Mouse (Mus musculus): ENCODE measurements around the gene Gpr146. TPM values are rescaled to one million over a fixed set of nuclear protein-coding genes. Genes with fewer than 3 reads are reported as not detected.

Gpr146 gene
- total RNA-seq, 1 experiment from 2014 or later = 5.4 TPM

DNA sequence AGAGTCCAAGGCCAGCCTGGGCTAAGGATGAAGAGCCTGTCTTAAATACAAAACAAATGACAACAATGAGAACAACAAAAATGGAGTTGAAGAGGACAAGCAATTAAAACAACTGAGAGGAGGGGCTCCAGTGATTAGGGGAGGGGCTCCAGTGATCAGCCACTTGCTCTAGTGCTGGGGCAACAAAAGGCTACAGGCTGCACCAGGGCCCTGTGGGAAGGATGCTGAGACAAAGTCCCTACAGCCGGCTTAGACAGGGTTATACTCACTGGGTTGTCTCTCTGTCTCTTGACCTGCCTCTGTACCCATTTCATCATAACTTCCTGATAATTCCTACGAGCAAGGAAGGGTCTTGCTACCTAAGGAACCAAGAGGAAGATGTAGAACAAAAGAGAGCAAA lies 40.6 kb downstream of the Gpr146 start:
- ATAC-seq (replicated peaks; ENCODE audit: low read depth, poor library complexity, severe bottlenecking) = no peak

DNA sequence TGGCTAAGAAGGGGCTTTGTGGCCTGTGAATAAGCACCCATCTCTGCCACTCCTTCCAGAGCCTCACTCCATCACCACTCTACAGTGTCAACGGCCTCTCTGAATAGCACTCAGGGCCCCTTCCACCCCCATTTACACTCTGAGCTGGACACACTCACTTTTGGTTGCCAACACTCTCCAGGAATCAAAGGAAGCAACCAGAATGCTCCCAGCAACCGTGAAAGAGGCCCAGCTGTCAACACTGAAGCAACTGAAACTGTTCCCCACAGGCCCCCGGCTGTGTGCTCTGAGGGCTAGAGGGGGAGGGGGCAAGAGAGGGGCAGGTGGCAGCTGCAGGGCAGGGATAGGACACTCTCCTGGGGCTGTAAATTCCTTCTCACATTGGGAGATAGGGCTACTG lies 41.1 kb downstream of the Gpr146 start:
- no peak for ATAC-seq (replicated peaks; ENCODE audit: low read depth, poor library complexity, severe bottlenecking)

DNA sequence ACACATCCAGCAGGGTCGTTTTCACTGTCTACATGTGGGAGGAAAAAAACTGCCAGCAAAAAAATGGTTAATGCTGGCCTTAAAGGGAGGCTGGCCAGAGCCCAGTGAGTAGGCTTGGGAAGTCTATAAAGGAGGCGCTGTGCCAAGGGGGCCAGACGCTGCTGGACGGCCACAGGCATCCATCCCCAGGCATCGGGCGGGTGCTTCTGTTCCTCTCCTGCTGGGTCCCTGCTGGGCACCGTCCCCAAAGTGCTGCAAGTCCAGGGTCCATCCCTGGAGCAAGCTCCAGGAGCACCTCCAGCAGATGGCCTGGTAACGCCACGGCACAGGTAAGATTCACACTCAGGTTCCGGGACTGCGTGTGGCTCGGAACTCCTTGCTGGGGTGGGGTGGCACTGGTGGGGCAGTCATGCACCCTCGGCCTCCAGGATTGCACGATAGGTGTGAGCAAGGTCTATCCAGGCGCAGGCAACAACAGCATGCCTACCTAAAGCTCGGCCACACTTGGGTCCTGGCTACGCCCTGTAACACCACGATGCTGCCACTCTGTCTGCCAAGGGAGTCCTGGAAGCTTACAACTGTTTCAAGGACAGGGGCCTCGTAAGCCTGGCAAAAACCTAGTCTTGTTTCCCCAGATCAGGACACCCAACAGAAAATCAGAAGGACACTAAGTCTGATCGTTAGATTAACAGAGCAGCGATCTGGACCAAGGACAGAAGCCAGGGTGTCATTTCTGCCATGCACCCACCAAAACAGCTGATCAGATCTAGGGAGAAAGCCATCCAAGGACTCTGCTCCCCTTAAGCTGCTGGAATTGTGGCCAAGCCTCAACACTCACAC lies 45.7 kb downstream of the Gpr146 start, which contains the start of gene Gper1:
Gper1 (plus strand) TSS at position 126 of the 840 bp plus-strand sequence.
- no peak for ATAC-seq (replicated peaks; ENCODE audit: low read depth, poor library complexity, severe bottlenecking)

DNA sequence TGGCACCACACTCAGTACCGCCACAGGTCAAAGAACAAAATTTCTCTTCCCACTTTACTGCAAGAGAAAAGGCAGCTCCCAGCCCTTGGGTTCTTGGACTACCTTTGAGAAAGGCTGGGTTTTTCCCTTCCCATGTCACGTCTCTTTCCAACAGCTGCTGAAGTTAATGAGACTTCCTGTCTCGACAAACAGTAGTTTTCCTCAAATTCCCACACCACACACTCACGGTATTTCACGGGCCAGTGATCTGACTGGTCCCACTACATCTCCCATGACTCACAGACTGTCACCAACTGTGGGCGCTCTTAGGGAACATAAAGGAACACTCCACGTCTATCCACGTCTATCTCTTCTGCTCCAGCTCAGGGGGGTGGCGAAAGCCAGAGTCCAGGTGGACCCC lies 47.7 kb downstream of the Gpr146 start:
- no peak for ATAC-seq (replicated peaks; ENCODE audit: low read depth, poor library complexity, severe bottlenecking)

DNA sequence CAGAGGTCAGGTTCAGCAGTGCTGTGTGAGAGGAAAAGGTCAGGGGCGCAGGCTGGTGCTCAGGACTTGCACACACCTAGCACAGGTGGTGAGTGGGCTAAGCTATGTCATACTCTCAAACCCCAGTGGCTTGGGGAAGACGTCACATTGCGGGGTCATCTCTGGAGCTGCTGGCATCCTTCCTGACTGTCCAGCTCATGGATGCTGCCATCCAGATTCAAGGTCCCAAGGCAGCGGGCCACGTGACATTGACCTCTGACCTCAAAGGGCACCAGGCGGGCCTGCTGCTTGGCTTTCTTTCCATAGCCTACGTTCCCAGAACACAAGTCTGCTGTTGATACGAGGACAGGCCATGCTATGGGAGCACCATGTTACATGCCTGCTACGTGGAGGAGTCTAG lies 49.5 kb downstream of the Gpr146 start:
- ATAC-seq (replicated peaks; ENCODE audit: low read depth, poor library complexity, severe bottlenecking) = no peak

DNA sequence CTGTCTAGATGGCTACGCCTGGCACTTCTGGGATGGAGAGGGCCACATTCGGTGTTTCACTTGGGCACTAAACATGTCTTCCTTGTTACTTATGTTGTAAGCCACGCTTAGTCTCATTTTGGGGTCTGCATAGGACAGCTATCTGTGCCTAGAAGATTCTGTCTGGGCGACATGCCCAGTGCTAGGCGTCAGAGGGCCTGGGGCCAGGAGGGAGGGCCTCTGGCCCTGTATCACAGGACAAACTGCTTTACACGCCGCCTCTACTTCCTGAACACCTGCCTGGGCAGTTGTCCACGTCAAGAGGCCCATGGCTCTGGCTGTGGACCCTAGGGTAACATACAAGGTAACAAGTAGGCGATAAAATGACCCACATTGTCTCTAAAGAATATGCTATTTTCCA lies 50.5 kb downstream of the Gpr146 start:
- no peak for ATAC-seq (replicated peaks; ENCODE audit: low read depth, poor library complexity, severe bottlenecking)

DNA sequence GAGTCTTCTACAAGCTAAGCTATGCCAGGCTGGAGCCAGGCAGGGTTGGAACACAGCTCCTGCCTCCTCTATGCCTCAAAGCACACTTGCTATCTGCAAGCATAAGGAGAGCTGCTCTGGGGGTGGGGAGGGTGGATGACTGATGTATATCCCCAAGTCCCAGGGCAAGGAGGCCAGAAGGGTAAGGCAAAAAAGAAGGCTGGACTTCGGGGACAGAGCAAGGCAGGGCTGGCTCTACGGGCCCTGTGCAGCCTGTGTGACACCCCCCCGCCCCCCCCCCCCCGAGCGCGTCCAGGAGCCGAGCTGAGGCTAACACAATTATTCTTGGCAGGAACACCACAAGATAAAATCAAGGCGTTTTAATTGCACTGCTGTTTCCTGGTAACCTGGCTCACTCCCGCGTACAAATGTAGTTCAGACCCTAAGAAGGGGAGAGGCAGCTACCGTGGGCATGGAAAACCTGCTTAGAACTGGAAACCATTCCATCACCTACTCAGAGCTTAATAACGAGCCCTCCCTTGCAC lies 52.4 kb downstream of the Gpr146 start:
- no peak for ATAC-seq (replicated peaks; ENCODE audit: low read depth, poor library complexity, severe bottlenecking)

DNA sequence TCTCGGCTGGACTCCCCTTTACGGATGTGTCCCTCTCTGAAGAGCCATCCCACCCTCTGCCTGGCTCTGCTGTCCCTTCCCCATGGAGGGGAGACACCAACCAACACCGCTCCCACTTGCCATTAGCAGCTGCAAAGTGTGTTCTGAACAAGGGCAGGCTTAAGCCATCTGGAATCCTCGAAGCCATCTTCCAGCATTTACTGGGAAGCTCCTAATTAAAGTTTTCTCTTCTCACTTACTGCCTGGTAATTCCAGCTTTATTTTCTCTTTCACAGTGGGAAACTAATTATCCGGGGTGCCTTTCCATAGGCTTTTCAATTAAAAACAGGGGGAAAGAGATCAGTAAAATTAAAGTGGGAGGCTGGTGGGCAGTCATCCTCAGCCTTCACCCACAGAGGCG lies 54.8 kb downstream of the Gpr146 start:
- no peak for ATAC-seq (replicated peaks; ENCODE audit: low read depth, poor library complexity, severe bottlenecking)

DNA sequence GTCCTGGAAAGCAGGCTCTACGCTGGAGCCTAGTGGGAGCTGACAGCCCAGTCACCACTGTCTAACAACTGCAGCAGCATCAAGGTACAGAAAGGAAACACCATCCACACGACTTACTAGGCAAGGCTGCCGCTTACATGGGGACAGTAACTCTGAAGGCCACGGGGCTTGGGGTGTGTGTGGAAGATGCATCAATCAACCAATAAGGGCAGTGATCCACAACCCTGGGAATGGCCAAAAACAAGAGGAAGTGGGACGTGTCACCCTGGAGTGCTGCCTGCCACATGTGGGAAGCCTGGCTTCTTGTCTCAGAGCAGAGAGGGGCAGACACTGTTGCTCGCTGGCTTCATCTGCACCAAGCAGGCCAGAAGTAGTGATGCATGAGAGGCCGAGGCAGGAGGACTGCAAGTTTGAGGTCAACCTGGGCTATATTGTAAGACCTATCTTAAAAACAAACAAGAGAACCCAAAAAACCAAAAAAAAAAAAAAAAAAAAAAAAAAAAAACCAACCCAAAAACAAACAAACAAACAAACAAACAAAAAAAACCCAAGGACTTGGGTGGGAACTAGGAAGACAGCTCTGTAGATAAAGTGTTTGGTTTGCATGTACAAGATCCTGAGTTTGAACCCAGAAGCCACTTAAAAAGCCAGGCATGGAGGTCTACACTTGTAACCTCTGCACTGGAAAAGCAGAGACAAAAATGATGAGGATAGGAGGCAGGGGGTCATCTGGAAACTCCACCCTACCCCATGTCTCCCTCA lies 55.4 kb downstream of the Gpr146 start:
- no peak for ATAC-seq (replicated peaks; ENCODE audit: low read depth, poor library complexity, severe bottlenecking)

DNA sequence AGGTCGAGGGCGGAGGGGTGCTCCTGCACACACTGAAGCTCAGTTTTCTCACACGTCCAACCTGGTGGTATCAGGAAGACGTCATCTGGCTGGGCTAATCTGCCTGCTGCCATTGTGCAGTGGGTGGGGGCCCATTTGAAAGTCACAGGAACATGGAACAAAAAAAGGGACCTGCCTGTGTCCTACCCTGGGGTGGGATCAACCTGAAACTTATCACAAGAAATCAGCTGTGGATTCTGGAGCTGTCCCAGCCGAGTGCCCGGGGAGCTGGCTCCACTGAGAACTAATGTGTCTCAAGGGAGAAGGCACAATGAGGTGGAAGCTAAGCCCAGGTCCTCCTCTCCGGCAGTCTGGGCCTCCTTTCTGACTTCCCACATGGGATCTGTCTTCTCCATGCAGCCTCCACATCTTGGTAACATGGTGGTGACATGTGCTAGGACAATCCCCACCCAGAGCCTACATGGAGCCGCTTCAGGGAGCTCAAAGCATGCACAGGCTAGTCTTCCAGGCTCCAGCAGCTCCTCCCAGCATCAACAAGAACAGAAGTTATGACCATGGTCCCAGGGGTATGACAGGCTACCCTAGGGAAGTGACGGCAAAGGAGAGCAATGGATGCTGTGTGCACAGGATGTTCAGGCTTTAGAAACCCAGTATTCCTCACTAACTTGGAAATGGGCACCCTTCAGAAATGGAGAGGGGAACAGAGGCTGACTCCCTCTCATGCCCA lies 56.5 kb downstream of the Gpr146 start:
- ATAC-seq (replicated peaks; ENCODE audit: low read depth, poor library complexity, severe bottlenecking) = no peak

DNA sequence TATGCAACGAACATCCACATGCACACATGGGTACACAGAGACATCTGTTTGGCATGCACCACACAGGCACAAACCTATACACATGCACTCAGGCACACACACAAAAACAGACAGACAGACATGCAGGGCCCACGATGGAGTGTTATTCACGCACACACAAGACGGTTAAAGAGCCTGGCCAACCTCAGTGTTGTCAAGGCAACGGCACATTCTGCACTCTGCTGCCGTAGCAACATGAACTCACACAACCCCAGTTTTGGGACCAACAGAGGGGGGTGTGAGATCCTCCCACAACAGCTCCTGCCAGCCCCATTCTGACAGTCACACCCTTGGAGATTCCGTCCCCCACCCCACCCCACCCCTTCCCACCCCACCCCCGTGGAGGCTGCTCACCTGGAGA lies 57.4 kb downstream of the Gpr146 start:
- ATAC-seq (replicated peaks; ENCODE audit: low read depth, poor library complexity, severe bottlenecking) = no peak

DNA sequence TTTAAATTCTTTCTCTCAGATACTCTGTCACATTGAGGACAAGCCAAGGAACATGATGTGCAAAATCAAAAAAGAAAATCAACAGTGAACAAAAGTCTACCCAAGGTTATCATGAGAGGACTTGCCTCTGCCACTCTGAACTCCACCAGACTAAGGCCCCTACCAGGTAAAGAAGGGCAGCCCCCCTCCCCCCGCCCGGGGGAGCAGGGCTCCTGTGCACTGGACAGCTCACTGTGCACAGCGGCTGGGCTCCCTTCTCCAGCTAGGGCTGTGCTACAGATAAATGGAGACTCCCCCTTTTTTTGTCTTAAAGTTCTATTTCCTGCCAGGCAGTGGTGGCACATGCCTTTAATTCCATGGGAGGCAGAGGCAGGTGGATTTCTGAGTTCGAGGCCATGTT lies 60.3 kb downstream of the Gpr146 start:
- ATAC-seq (replicated peaks; ENCODE audit: low read depth, poor library complexity, severe bottlenecking) = no peak

DNA sequence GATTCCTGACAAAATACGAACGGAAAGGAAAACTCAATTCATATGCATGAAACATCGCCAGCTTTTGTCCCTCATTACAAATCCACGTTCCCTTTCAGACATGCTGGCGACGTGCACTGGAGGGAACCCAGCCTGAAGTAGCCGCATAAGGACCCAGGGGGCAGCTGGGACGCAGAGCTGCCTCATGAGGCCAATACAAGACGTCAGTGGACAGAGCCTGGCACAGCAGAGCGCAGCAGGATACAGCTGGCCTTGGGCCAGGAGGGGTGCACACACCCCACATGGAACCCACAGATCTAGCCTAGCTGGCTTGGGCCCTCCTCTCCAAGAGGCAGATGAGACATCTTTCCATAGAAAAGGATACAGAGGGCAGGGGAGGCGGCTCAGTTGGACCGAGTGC lies 60.9 kb downstream of the Gpr146 start:
- no peak for ATAC-seq (replicated peaks; ENCODE audit: low read depth, poor library complexity, severe bottlenecking)

DNA sequence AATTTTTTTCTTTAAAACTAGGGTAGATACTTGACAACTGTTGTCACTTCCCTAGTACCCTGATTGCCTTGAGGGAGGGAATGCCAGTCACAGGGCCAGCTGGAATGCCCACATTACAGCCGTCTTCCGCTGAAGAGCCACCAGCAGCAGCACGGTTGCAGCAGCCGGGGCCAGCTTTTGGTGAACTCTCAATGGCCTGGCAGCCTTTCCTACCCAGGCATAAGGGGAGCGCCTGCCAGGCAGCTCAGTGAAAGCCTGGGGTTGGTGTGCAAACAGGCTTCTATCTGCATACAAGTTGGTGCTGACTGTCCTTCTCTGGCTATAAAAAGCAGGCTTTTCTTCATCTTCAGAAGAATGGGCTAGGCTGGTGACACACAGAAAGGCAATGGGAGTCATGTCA lies 63.0 kb downstream of the Gpr146 start:
- ATAC-seq (replicated peaks; ENCODE audit: low read depth, poor library complexity, severe bottlenecking) = no peak

DNA sequence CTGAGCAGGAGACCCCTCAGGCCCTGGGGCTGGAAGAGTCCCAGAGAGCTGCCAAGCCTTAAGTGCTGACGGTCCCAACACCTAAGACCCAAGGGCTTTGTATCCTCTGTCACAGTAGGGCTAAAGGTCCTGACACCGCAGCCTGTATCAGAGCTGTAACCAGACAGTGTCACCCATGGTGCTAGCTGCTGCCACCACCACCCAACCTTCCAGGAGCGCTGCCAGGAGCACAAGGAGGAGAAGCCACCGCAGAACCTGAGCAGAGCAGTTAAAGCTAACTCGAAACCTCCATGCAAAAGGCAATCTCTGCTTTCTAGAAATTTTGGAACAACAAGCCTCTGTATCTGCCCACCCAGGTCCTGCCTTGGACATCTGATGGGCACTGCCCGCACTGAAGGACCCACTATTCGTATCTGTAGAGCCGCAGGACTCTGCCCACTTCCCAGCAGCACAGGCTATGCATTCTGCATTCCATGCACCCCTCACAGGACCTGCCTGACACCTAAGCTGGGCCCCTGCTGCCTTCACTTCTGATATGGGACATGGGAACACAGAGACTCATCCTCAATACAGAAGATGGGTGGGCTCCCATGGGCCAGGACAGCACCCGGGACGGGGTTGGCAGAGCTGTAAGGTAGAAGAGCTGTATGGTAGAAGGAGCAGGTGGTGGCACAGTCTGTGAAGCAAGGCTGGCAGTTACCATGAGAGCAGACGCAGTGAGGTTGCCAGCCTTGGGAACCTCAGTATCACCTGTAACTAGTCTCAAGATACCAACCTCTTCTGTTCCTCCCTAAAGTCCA lies 63.6 kb downstream of the Gpr146 start:
- no peak for ATAC-seq (replicated peaks; ENCODE audit: low read depth, poor library complexity, severe bottlenecking)

DNA sequence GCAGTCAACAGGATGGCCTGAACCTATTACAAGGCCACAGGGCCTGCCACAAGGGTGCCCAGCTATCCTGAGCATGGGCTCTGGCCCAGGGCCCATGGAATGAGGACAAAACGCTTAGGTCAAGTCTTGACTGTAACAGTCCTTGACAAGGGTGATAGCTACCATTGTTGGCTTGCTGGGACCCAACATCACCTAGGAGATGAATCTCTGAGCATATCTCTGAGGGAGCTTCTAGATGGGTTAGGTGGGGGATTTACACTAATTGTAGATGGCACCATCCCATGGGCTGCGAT lies 64.2 kb downstream of the Gpr146 start:
- no peak for ATAC-seq (replicated peaks; ENCODE audit: low read depth, poor library complexity, severe bottlenecking)

DNA sequence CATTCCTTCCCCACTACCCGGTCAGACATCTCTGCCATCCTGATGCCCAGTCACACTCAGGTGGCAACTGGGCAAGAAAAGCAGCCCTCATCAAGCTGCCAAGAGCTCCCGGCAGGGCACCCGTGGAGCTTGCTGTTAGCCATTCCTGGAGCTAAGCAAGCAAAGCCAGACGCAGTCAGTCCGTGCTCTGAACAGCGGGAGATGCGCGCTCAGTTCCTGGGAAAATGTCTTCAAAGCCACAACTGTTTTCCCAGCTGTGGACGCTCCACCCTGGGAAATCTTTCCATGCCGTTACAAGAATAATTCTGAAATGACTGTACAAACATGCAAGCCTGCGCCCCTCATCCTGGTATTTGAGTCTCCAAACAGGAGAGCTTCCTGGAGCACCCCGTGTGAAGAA lies 64.9 kb downstream of the Gpr146 start:
- no peak for ATAC-seq (replicated peaks; ENCODE audit: low read depth, poor library complexity, severe bottlenecking)

DNA sequence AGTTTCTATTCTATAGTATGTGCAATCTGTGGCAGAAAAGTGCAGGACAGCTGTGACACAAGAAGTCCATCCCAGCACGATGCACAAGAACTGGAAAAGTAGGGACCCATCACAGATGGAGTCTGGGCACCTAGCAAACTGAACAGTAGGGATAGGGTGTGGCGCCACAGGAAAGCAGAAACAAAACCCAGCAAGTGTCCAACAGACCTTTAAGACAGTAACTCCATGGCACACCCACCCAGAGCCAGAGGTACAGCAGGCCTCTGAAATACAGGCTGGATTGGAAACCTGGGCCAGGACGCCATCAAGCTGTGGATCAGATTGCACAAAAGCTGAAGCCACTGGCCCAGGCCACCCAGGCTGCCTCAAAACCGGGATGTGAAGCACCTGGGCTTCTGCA lies 65.5 kb downstream of the Gpr146 start:
- no peak for ATAC-seq (replicated peaks; ENCODE audit: low read depth, poor library complexity, severe bottlenecking)

DNA sequence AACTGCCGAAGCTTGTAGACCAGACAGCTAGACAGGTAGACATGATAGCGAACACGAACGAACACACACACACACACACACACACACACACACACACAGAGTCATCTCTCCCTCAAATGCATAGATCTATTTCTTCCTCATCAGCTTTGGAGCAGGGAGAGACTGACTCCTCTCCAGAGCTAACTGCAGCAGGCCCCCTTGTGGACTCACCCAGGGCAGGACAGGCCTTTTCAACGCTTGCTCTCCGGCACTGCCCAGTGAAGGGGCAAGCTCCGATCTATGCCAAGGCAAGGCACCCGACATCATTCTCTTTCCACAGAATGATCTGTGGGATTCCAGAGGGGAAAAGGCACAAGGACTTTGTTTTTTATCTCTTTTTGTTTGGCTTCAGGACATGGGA lies 67.8 kb downstream of the Gpr146 start:
- ATAC-seq (replicated peaks; ENCODE audit: low read depth, poor library complexity, severe bottlenecking) = no peak
